Mouse (Mus musculus) frontal cortex, postnatal 36 days (tissue): ENCODE measurements around the gene Mapk1.
A peak's percentile ranks its signal among the peaks of the same experiment; 100 is the strongest.

Source experiments
- DNase-seq, 2 experiments: peaks; one replicate each; pipeline ENCODE4 v3.0.0; 2022; ENCODE audit warnings: low spot score in 2 of 2

Gene Mapk1

DNA sequence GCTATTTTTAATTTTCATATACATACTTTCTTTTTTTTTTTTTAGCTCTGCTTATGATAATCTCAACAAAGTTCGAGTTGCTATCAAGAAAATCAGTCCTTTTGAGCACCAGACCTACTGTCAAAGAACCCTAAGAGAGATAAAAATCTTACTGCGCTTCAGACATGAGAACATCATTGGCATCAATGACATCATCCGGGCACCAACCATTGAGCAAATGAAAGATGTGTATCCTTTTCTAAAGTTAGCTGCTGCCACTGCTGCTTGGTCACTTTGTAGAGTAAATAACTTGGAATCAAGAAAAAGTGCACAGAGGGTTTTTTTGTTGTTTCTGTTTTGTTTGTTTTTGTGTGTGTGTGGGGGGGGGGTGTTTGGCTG is 32.7 kb downstream of the Mapk1 start:
- no peak for DNase-seq

DNA sequence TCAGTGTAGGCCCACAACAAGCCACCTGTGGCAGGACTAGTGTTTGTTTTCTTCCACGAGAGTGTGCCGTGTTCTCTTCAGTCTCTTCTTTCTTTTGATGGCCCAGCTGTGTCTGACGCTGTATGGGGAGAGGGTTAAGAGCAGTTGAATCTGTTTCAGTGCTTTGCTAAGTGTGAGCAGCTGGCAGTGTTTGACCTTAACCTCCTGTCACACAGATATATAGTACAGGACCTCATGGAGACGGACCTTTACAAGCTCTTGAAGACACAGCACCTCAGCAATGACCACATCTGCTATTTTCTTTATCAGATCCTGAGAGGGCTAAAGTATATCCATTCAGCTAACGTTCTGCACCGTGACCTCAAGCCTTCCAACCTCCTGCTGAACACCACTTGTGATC is 34.9 kb downstream of the Mapk1 start:
- no peak for DNase-seq

DNA sequence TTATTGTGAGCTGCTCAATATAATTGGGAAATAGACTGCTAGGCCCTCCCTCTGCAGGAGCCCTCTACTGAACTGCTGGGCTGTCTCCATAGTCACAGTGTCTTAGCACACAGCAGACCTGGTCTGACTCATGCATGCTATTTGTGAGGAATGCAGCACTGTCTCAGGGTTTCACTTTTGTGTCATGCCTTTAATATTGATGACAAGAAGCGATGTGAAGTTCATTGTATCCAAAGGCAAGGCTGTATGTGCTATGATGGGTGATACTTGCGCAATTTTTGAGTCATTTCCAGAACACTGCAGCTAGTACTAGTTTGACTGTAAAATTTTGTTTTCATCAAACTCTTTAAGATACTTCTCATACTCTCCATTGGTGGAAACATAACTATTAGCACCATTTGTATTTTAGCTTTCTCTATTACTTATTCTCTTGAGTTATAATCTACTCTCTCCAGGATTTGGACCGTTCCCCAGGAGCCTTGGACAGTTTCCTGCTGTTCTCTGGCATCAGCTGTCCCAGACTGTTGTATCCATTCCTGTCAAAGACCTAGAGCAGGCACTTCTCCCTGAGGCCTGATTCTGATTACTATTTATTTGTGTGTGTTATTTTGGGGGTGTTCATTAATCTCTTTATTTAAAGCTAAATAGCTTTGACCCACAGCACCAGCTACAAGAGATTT is 41.4 kb downstream of the Mapk1 start:
- DNase-seq = no peak

DNA sequence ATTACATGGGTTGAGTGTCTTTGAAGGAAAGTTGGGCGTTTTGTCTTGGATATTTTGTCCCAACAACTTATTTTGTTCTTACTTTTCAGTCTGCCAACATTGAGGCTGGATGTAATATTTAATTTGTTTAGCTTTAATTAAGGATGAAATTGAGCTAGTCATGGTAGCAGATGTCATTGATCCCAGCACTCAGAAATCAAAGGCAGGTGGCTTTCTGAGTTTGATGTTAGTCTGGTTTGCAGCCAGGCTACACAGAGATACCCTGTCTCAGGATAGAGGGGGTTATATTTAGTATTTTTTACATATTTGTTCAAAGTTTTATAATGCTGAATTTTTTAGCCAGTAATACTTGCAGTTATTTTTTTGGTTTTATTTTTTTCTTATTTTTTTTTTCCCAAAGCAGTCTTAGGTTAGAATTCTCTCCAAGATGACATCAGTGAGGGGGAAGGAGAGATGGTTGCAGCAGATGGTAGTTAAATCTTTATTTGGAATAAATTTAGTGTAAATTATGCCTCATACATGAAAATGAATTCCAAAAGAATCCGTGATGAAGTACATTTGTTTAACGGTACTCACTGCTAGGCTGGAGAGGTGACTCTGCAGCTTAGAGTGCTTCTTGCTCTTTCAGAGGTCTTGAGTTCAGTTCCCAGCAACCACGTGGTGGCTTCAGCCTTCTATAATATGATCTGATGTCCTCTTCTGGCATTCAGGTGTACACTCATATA is 47.0 kb downstream of the Mapk1 start:
- DNase-seq = peak in 1 of 2 experiments; percentile 36

DNA sequence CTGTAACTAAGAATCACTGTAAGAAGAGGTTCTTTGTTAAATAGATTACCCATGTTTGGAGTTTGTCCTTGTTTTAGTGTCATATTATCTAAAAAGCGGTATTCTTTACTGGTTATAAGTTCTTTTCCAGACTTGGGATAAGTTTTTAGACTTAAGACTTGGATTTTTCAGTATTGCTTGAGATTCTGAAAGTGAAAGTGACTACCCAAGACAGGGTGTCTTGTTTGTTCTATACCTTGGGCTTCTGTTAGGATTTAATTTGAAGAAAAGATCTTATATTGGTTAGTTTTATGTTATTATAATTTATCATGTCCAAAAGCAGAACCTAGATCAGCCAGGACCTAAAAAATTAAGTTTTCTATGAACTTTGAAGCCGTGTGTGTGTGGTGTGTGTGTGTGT is 50.6 kb downstream of the Mapk1 start:
- DNase-seq = no peak

DNA sequence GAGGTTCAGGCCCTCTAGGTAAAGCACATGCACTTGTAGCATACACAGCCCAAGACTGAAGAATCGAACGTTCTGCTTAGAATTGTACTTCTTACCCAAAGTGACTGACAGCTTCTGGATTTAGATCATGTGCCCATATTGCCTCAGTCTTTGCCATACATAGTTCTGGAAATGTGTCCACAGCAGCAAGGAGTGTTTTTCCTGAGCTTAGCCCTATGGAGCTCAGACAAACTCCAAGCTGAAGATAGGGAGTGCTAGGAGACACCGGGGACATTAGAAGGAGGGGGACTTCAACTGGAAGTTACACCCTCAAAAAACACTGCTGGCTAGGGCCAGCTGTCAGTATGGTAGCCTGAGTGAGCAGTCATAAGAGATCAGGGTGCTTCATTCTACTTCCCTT is 57.5 kb downstream of the Mapk1 start:
- DNase-seq = no peak

DNA sequence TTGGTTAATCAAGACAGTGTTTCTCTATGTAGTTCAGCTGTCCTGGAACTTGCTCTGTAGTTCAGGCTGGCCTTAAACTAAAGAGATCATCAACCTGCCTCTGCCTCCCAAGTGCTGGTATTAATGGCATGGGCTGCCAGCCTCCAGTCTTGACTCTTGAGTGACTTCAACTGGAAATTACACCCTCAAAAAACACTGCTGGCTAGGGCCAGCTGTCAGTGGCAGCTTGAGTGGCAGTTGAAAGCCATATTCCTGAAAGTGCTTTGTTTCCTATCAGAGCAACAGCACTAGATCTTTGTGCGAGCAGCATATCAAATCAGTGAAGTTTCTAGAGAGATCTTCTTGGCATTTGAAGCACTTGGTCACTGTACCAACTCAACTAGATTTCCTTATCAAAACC is 58.2 kb downstream of the Mapk1 start:
- DNase-seq = no peak

DNA sequence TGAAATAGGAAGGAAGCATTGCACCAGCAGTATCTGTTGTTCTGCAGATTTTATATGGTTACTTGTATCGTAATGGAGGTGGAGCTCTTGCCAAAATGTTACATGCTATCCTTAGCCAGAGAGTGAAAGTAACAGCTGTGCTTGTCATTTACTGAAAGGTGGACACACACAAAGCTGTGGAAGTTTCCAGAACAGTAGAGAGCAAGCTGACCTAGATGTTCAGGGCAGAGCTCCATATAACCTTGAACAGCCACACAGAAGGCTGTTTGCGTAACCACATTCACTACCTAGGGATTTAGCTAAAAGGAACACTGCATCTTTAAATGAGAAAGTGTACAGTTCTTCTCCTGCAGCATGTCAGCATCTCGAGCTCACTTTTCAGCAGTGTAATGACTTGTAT is 61.1 kb downstream of the Mapk1 start:
- DNase-seq = peak in 1 of 2 experiments; percentile 48

DNA sequence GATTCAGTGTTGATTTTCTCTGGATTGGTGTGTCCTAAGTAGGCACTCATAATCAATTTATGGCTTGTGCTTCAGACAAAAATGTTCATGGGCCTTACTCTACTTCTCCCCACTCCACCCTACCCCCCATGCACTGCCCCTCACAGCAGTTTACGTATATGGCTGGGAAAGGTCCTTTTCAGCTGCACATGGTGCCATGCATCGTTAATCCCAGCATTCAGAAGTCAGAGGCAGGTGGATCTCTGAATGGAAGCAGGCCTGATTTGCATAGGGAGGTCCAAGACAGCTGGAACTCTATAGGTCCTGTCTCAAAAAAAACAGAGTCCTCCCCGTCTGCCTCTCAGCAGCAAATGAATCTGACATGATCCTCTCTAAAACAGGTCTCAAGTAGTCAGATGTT is 62.1 kb downstream of the Mapk1 start:
- DNase-seq = no peak

DNA sequence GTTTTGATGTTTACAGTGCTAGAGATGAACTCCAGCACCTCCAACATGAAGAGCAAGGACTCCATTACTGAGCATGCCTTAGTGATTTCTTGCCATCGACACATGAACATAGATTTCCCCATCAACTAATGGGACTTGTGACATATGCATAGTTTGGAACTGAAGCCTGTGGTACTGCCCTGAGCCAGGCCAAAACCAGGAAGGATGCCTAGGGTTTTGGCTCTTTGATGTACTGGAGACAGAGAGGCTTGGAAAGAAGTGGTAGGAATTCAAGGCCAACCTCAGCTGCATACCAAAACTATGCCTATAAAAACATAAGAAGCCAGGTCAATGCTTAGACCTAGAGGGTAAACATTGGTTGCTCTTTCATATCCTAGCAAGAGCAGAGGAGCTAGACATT is 66.7 kb downstream of the Mapk1 start:
- no peak for DNase-seq

DNA sequence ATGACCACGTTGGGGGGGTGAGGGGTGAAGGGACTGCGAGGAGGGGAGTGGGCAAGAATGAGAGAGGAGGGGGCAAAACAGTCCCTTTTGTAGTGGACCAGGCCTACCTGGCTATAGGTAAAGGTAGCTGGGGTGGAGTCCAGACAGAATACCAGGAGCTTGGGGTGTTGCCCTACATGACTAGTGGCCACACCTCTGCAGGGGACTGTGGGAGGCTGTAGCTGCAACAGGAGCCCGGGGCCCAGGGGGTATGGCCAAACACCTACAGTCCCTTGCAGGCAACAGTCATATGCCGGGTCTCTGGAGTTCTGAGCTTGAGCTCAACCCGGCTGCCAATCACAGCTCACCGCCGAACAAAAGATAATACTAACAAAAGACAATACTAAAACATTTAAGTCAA is 68.9 kb downstream of the Mapk1 start:
- no peak for DNase-seq

DNA sequence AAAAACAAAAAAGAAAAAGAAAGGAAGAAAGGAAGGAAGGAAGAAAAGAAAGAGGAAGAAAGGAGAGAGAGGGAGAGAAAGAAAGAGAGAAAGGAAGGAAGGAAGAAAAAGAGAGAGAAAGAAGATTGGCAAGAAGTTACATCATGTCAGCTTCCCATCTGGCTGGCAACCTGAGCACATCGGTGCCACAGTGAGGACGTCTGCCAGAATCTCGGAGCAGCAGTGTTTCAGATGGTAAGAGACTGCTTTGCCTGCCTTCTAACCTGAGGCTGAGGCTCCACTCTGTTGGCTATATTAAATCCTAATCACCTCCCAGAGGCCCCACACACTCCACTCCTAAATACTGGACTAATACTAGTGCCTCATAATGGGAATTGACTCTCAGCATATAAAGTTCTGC is 70.7 kb downstream of the Mapk1 start:
- DNase-seq = no peak

DNA sequence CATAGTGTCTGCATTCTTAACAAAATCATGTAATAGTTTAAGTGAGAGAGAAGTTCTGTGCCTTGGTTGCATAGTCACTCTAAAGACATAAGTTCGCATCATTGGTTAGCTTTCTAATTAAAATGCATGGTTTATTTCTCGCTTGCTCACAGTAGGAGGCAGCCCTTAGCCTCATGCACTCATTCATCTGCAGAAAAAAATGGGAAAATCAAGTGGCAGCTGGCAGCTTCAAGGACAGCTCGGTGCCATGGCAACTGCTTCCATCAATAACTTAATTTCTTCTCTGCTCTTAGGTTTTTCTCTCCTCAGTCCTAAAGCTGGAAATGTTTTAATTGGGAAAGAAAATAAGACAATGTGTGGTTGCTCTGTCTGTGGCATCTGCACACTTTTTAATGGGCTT is 72.4 kb downstream of the Mapk1 start:
- DNase-seq = peak in 1 of 2 experiments; percentile 79

DNA sequence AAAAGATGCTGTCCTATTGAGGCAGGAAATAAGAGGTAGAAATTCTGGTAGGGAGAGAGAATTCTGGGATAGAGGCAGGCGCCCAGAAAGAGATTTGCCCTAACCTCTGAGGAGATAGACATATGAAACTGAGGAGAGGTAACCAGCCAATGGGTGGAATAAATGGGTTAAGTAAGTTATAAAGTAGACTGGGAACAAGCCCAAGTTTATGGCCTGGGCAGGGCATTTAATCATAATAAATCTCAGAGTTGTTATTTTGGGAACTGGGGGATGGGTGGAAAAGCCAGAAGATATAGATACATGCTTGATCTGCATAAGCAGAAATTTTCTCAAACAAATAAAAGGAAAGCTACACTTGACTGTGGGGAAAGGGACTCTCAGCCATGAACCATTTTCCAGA is 79.2 kb downstream of the Mapk1 start:
- DNase-seq = no peak

DNA sequence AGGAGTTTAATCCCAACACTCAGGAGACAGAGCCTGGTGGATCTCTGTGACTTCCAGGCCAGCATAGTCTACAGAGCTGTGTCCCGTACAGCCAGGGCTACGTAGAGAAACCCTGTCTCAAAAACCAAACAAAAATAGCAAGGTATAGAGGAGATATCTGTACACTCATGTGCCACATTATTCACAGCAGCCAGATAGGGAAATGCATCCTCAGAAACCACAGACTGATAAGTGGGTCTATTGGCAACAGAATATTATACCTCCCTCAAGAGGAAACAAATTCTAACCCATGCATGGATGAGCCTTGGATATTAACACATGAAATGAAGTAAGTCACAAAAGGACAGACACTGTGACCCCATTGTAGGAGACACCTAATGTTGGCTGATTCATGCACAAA is 84.4 kb downstream of the Mapk1 start:
- no peak for DNase-seq

DNA sequence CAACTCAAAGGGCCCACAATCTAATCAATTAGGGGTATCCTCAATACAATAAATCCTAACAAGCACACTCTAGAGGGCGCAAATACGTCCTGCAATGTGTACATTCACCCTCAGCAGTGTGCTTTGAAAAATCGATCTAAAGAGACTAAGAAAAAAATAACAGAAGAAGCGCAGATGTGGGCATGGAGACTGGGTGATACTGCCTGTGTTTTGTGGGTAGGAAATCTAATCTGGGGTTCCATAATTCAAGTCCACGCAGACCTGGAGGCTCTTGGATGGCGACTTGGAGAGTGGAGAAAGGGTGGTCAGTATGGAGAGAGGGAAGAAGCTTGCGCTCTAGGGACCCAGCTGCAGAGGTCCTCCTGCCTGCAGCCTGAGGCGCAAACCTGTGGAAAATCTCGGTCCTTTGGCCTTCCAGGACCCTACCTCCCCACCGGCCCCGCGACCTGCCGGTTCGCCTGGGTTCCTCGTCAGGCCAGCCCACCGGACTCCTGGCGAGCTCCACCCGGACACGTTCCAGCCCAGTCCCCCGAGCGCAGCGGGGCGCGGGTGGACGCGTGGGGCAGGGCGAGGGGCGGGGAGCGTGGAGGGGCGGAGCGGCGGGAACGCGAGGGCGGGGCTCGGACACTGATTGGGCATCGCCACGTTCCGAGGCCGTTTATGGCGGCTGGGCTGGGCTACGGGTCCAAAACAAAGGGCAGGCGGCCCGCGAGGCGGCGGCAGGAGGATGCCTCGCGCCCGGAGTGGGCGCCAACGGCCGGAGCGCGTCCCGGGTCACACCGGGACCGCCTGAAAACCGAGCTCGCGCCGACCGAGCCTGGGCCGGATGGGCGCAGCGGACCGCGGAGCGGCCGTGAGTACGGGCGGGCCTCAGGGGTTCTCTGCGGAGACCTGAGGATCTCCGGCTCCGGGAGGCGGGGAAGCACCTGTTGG is 86.6 kb downstream of the Mapk1 start, which contains the start of gene Ypel1:
Ypel1 (plus strand) TSS at position 186 of the 933 bp plus-strand sequence.
- DNase-seq = peak; percentile 86 to 87

DNA sequence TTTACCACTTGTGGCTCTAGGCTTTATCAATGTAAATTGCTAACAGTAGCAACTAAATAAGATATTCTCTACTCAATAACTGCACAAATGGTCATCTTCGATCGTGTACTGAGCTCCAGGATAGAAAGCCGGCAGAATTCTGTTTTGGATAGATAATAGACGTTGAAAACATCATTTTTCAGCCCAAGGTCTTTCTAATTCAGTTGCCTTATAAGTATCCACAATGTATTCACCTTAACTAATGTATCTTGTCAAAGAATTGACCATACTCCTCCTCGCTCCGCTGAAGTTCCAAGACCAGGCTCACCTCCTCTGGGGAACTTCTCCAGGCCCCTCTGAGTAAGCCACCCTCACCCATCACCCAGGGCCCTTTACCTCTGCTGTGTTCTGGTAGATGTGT is 87.5 kb downstream of the Mapk1 start:
- no peak for DNase-seq

DNA sequence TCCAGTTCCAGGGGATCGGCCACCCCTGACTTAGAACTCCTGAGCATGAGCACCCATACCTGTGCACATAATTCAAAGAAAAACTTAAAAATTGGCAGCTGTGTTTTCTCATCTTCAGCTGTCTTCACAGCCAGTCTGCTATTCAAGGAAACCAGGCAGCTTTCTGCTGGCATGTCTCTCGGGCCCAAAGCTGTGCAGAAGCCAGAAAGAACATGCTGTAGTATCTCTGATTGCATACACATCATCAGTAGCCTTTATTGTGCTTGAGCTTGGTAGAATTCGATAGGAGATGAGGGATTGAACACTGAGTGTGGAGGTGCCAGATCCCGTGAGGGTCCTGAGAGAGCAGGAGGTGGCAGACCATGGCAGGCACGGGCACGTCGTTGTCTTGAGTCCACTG is 89.8 kb downstream of the Mapk1 start:
- no peak for DNase-seq

DNA sequence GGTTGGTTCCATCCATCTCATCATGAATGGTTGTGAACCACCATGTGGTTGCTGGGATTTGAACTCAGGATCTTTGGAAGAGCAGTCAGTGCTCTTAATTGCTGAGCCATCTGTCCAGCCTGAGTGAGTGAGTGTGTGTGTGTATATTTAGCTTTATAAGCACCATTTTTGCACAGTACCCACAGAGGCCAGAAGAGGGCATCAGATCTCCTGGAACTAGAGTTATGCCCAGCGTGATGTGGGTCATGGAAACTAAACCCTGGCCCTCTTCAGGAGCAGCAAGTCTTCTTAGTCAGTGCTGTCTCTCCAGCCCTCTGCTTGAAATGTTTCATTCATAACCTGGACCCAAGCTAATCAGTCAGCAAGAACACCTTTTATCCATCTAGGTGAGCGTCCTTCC is 93.1 kb downstream of the Mapk1 start:
- DNase-seq = no peak

DNA sequence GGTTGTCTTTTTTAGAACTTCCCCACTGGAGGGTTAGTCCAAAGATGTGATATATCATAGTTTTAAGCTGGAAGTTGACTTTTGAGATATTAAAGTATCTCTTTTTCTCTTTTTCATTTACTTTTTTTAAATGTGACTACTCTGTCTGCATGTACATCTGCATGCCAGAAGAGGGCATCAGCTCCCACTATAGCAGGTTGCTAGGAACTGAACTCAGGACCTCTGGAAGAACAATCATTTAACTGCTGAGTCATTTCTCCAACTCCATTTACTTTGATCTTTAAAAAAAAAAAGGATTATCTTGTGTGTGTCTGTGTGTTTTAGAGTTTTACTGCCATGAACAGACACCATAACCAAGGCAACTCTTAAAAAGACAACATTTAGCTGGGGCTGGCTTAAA is 93.7 kb downstream of the Mapk1 start:
- DNase-seq = no peak

DNA sequence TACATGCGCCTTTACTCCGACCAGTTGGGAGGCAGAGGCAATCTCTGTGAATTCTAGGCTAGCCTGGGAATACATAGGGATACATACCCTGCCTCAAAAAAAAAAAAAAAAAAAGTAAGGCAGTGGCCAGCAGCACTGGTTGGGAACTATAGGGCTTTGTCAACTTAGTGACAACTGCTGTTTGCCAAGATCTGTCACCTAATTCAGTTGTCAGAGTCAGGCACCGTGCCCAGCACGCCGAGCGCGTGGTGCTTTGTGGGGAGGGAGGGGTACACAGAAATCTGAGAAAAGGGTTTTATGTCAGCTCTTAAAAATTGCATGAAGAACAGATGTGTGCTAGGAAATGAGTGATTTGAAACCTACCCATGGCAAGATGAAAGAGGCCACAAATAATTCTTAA is 94.9 kb downstream of the Mapk1 start:
- DNase-seq = peak in 1 of 2 experiments; percentile 54

DNA sequence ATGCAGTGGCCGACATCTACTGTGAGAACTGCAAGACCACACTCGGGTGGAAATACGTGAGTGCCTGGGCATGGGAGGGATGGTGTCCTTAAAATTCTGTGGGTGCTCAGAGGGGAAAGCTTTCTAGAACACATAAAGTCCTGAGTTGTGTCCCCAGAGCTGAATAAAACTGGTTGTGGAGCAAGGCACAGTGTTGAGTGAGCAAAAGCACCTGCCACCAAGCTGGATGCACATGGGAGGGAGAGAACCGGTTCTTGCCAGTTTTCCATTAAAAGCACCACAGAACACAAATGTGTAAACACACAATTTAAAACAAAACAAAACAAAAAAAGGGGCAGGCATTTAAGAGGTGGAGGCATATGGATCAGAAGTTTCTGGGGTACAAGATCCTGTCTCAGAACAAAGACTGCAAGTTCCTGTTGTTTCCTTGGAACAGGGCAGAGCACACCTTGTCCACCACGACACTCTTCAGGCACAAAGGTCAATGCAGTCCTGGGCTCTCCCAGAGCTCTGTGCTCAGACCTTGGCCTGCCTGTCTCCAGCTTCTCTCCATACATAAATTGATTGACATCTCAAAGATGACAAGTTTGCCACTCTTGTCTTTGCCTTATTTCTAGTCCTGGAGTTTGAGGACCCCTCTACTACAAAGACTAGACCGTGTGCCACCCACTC is 99.1 kb downstream of the Mapk1 start:
- no peak for DNase-seq
